Mouse (Mus musculus): ENCODE data around the gene Serping1.

Gene Serping1

GRCm38 (mm10) chr2:84779210-84779609 is 4.0 kb upstream of the Serping1 start:
- no peak for DNase-seq (ENCODE audit: low read depth)

DNA sequence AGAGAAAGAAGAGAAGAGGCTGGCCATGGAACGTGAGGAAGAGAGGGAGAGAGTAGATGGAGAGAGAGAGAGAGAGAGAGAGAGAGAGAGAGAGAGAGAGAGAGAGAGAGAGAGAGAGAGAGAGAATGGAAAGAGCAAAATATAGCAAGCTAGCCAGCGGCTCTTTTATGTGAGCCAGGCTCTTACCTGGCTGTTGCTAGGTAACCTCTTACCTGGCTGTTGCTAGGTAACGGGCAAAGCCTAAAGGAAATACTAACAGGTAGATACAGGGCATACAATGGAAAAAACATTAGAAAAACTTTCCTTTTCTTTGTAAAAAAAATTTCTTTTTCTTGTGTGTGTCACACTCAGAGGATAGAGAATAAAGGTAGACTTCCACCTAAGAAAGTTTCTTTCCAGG is 2.5 kb upstream of the Serping1 start:
- DNase-seq (ENCODE audit: low read depth): no peak

- DNase-seq (ENCODE audit: low read depth): no peak
Measured at GRCm38 (mm10) chr2:84775665-84776064, 421 bp upstream of the Serping1 start.

DNA sequence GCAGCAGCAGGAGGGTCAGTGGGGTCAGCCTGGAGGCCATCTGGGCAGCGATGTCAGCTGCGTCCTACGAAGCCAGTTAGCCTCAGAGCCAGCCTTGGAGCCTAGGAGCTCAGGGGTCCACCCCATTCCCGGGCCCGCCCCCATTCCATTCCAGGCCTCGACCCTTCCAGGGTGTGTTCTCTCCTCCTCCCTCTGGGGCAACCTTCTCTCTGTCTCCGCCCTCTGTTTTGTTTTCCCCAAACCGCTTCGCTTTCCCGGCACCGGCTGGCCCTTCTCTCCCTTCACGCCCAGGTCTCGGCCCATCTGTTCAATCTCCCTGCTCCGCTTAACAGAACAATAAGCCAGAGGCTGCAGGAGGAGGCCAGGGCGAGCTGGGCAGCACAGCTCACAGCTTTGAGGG is 493 bp downstream of the Serping1 start:
- no peak for DNase-seq (ENCODE audit: low read depth)

GRCm38 (mm10) chr2:84773195-84773594 is 2.0 kb downstream of the Serping1 start:
- DNase-seq (ENCODE audit: low read depth): no peak

DNA sequence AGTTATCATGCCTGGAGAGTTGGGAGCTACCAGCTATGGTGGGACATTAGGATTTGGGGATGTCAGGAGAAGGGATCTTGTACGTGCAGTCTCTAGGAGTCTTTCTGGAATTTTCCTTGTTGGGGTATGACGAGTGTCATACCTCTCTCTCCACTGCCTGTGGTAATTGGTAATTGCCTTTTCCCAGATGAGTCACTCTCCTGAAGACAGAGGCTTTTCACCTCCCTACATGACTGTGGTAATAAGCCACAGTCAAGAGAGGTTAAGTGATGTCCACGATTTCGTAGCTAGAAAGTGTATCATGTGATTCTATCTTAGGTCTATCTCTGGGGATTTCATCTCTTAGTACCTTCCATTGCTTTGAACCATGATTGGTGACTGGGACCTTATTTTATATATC is 2.8 kb downstream of the Serping1 start:
- DNase-seq (ENCODE audit: low read depth): peak; percentile 36

DNA sequence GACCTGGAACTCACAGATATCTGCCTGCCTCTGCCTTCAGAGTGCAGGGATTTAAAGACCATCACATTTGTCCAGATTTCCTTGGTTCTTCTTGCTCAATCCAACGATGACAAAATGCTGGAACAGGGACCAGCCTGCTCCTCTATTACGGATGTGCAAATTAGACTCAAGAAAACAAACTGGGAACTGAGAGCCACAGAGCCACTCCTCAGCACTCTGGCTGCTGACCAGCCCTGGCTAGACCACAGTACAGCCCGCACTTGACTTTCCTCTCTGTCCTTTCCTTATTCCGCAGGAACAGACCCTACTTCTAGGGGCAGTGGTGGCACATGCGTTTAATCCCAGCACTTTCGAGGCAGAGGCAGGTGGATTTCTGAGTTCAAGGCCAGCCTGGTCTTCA is 4.7 kb downstream of the Serping1 start:
- no peak for DNase-seq (ENCODE audit: low read depth)

GRCm38 (mm10) chr2:84762818-84763217 is 12.4 kb downstream of the Serping1 start:
- no peak for DNase-seq (ENCODE audit: low read depth)

- DNase-seq (ENCODE audit: low read depth): no peak
Measured at GRCm38 (mm10) chr2:84762295-84762694, 12.9 kb downstream of the Serping1 start.

- DNase-seq (ENCODE audit: low read depth): no peak
Measured at GRCm38 (mm10) chr2:84761840-84762239, 13.4 kb downstream of the Serping1 start.

- DNase-seq (ENCODE audit: low read depth): no peak
Measured at GRCm38 (mm10) chr2:84761309-84761708, 13.9 kb downstream of the Serping1 start.

DNA sequence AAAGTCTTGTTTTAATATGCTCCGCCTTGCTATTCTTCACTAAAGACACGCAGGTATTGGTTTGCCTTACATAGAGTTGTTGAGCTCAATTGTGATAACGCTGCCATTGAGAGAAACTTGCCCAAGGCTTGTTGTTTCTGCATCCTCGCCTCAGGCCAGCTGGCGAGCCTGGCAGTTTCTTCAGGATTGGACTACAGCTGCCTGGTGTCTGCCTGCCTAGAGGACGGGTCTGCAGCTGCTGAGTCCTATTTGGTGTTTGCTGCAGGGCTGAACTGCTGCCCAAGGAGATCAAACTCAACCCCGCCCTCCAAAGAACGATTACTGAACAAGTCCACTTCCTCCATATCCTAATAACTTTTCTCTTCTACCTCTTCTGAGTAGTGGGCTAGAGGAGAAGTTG is 14.5 kb downstream of the Serping1 start:
- no peak for DNase-seq (ENCODE audit: low read depth)

DNA sequence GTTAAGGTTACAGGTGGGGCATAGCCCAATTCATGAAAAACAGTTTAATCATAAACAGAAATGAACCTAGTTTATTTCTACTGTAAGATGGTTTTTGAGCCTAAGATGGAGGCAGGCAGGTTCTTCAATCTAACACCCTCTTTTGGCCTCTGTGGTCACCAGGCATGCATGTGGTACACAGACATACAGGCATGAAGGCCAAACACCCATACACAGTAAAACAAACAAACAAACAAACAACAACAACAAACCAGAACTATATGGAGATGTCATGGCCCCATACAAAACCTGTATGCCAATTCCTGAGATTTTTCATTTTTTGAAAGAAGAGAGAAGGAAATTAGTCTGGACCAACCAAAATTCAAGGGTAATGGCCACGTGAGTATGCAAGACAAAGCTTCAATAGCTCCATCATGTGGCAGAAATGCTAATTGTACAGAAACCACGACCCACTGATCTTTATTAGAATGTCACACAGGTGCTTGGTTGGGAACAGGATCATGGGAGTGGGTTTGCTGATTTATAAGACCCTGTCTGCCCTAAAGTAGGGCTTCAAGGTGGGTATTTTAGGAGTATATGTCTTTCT is 16.6 kb downstream of the Serping1 start:
- peak; percentile 69 for DNase-seq (ENCODE audit: low read depth)

DNA sequence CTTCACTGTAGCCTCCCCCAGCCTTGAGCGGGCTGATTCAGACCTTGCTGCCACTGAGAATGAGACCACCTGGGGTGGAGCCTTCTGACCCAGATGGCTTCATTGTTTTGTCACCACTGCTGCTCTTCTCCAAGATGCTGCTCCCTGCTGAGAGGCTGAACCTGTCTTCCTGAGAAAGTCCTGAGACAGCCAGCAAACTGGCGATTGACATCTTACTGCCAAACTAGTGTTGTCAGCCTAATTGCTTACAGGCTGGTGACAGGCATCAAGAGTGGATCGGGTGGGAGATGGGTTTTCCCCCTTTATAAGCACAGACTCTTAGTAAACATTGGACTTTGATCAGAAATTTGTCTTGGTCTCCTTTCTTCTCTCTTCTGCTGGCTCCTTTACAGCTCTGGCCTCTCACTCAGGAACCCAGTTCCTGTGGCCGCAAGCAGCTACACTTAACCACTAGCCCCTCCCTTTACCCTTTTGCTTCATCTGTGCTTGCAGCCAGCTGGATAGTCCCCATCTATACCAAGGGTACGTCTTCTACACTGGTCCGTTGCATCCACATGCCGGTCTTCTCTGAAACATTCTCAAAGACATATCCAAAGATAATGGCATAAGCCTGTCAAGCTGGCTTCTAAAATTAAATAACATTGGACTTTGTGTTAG is 18.1 kb downstream of the Serping1 start:
- no peak for DNase-seq (ENCODE audit: low read depth)

GRCm38 (mm10) chr2:84756245-84756644 is 19.0 kb downstream of the Serping1 start:
- DNase-seq (ENCODE audit: low read depth): no peak

GRCm38 (mm10) chr2:84750115-84750514 is 25.1 kb downstream of the Serping1 start:
- DNase-seq (ENCODE audit: low read depth): peak; percentile 76

- no peak for DNase-seq (ENCODE audit: low read depth)
Measured at GRCm38 (mm10) chr2:84744126-84744525, 31.1 kb downstream of the Serping1 start.

GRCm38 (mm10) chr2:84743561-84743960 is 31.7 kb downstream of the Serping1 start, which contains the start of gene Gm19426:
Gm19426 (minus strand) TSS chr2:84743655.
- peak; percentile 94 for DNase-seq (ENCODE audit: low read depth)

DNA sequence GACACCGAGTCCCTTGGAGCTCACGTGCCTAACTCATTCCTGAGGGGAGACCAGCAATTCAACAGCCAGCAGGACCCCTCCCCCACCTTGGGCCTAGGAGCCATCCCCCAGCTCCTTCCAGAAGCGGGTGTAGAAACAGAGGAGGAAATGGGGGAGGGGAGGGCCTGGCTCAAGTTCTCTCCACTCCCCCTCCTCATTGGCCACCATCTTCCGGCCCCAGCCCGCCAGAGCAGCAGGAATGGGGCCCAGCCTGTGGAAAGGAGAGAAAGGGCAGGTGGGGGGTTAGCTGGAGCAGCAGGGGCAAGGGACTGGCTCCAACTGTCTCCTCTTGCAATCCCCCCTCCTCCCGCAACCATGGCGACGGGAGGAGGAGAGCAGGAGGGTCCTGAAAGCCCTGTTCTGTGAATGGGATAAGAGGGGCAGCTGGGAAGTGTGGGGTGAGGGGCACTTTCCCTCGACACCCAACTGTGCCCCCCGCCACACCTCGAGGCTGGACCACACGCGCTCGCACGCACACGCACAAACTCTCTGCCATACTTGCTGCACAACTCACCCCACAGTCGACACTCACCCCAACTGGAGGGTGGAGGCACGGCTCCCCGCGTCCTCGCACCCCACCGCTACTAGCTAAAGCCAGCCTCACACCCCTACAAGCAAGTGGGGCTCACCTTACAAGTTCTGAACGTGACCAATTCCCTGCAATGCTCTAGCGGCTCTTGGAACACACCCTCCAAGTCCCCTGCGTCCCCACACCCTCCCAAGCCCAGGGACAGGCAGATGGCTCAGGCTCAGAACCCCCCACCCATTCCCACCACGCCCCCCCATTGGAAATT is 32.6 kb downstream of the Serping1 start:
- DNase-seq (ENCODE audit: low read depth): peak; percentile 80

DNA sequence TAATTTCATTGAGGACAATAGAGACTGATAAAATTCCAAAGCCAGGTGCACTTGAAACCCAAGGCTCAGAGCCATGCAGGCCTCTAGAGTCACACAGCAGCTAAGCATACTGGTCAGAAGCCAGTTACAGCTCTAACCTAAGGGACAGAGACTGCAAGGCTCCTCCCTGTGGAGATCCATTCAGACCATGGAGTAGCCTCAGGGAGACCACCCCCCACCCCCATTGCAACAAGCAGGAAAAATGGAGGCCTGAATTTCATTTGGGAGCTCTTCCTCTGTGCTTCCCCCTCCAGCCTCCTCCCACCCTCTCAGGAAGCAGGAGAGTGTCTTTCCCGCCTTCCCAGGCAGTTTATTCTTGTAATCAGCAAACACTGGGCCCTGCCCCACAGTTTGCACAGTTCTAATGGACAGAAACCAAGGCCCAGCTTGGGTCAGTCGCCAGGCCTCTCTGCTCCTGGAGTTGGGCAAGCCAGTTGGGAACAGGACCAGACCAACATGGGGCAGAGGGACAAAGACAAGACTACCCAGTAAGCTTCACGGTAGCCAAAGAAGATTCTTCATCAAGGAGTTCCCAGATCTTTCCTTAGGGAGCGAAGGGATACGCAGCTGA is 33.3 kb downstream of the Serping1 start:
- DNase-seq (ENCODE audit: low read depth): no peak

- peak; percentile 73 for DNase-seq (ENCODE audit: low read depth)
Measured at GRCm38 (mm10) chr2:84740608-84741333, 34.5 kb downstream of the Serping1 start.

Data from NIH3T3 (cell line).